Mouse (Mus musculus) liver, embryonic 13.5 days (tissue): ENCODE measurements around the gene Map6. TPM values are rescaled to one million over a fixed set of nuclear protein-coding genes. Genes with fewer than 3 reads are reported as not detected.
"Not testable (repeated sequence)": the region's sequence is repeated elsewhere in the genome, so short reads cannot be mapped to it uniquely, and the experiment has no call there.

Experiments
- ATAC-seq: fragments of 200-750 bp; cut with Nextera tagmentation; 2 replicates; pipeline ENCODE4 v1.8.0; 2017; ENCODE audit warnings: low read depth, mild to moderate bottlenecking, moderate number of reproducible peaks, moderate library complexity
- DNase-seq: peaks from one replicate; pipeline ENCODE4 v3.0.0; 2022
- H3K27ac ChIP-seq: fragments of 300-500 bp; sonication (generic); 2 replicates; pipeline ENCODE4 v1.5.1; 2015; ENCODE audit warnings: moderate library complexity, mild to moderate bottlenecking, inconsistent platforms
- H3K27me3 ChIP-seq: fragments of 300-500 bp; sonication (generic); 2 replicates; pipeline ENCODE4 v1.6.1; 2015; ENCODE audit warnings: mild to moderate bottlenecking, inconsistent platforms
- H3K36me3 ChIP-seq: fragments of 300-500 bp; sonication (generic); 2 replicates; pipeline ENCODE4 v1.6.1; 2015; ENCODE audit warnings: mild to moderate bottlenecking, inconsistent platforms
- H3K4me1 ChIP-seq: fragments of 300-500 bp; sonication (generic); replicated peaks from 2 replicates; pipeline ENCODE4 v1.6.1; 2015; ENCODE audit warnings: inconsistent platforms
- H3K4me2 ChIP-seq: fragments of 300-500 bp; sonication (generic); 2 replicates; pipeline ENCODE4 v1.6.1; 2015; ENCODE audit warnings: inconsistent platforms, mild to moderate bottlenecking, moderate library complexity
- H3K4me3 ChIP-seq: fragments of 300-500 bp; sonication (generic); replicated peaks from 2 replicates; pipeline ENCODE4 v1.5.1; 2015; ENCODE audit warnings: mild to moderate bottlenecking, inconsistent platforms
- H3K9ac ChIP-seq: fragments of 300-500 bp; sonication (generic); 2 replicates; pipeline ENCODE4 v1.6.1; 2015; ENCODE audit warnings: mild to moderate bottlenecking, inconsistent platforms
- H3K9me3 ChIP-seq: fragments of 300-500 bp; sonication (generic); replicated peaks from 2 replicates; pipeline ENCODE4 v1.6.1; 2016; ENCODE audit warnings: inconsistent platforms
- WGBS: fragments of 180-500 bp; shearing (Covaris S2); methylation state at CpG from one replicate; pipeline ENCODE4 v1.1.7; 2015; ENCODE audit not compliant: insufficient replicate concordance; 5-methylcytosine and 5-hydroxymethylcytosine counted together
- polyA plus RNA-seq: library from polyadenylated mRNA; unstranded; fragments of >200 nt; fragmentation: Nextera tagmentation; extraction: Ambion mirVana; gene quantifications from 2 replicates; pipeline ENCODE4 v1.2.1, GENCODE M21; 2015

The Map6 gene
- polyA plus RNA-seq, 1 experiment from 2014 or later, result 0.10 TPM

DNA sequence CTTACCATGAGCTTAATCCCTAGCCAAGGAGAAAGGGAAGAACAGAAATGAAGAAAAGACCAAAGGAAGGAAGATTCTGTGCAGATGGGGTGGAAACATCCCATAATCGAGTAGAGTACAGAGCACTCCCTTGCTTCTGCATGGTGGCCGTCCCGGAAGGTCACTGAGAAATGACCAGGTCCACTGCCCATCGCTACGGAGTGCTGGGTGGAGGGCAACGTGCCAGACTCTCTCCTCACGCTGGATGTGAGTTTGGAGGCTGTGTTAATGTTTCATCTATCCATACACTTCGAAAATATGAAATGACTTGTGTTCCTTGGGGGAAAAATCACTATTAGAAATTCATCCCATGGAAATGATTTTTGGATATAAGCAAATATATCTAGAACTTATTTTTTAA lies 91.1 kb downstream of the Map6 start:
- 69% methylated on average over 8 of the region's 8 CpGs for WGBS
- Histone ChIP-seq H3K4me2 (no peak overlapping the region), H3K9ac (no peak overlapping the region), H3K36me3 (no peaks in the 10 kb centered on the region), H3K27ac (no peak overlapping the region), H3K4me3 (no peak overlapping the region), H3K4me1 (peaks cover 13% of the 10 kb centered on the region), H3K27me3 (peaks cover 13% of the 10 kb centered on the region), H3K9me3 (no peaks in the 10 kb centered on the region)
- no peak for DNase-seq
- no peak for ATAC-seq

DNA sequence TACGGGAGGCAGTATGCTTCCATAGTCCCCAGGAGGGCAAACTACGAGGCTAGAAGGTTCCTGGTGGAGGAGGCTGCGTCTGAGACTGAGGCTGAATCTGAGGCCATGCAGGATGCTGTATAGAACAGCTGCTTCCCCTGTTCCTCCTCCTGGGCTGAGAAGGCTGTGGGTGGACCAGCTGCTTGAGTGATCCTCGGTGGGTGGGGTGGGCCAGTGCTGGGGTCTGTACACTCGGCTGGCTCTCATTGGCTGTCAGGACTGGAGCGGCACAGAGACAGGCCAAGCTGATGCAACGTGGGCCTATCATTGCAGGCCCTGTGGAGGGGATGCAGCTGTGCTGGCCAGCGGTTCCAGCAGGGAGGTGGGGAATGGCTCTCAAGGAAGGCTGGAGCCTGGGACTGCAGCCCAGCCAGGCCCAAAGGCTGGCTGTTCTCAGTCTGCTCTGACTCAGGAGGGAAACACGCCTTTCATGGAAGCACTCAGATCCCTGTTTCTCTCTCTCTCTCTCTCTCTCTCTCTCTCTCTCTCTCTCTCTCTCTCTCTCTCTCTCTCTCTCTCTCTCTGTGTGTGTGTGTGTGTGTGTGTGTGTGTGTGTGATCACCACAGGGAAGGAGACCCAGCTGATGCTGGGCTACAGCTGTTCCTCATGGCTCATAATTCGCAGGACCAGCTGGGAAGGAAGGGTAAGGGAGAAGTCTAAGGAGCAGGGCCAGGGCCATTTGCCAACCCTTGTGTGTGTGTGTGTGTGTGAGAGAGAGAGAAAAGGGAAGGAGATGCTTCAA lies 93.0 kb downstream of the Map6 start:
- Histone ChIP-seq H3K36me3 (no peaks in the 10 kb centered on the region), H3K9me3 (no peaks in the 10 kb centered on the region), H3K9ac (0 out of 2 replicates have a peak overlapping the region, but pooled peaks have one; percentile 1), H3K4me1 (peaks cover 11% of the 10 kb centered on the region; the same call in 1 of the 2 replicates), H3K4me3 (no peak overlapping the region), H3K4me2 (no peak overlapping the region), H3K27ac (no peak overlapping the region; the same call in 1 of the 2 replicates), H3K27me3 (peaks cover 1% of the 10 kb centered on the region; the same call in 1 of the 2 replicates)
- WGBS, result 12% methylated on average over 10 of the region's 10 CpGs
- DNase-seq (no peak), ATAC-seq (peak; percentile 70)

DNA sequence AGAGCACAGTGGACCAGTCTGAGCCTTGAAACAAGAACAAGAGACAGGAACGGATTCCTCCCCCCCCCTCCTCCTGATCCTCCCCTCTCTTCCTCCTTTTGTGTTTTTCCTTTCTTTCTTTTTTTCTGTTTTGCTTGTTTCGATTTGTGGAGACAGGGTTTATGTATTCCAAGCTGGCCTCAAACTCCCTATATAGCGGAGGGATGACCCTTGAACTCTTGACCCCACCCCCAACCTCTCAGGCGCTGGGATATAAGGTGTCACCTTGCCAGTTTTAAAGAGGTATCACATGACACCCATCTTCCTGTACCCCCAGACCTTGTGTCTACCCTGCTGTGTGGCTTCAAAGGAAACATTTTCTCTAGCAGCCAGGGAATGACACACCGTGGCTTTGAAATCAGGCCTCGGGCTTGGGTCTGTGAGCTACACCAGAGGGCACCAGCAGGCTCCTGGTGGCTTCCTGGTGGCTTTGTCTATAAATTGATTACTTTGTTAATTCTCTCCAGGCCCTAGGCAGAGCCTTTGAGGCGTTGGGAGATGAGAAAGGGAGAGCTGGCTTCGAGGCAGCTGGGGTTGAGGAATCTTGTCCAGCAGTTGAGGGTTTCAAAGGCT lies 93.7 kb downstream of the Map6 start:
- no peak overlapping the region for H3K4me2 ChIP-seq
- no peak for DNase-seq

DNA sequence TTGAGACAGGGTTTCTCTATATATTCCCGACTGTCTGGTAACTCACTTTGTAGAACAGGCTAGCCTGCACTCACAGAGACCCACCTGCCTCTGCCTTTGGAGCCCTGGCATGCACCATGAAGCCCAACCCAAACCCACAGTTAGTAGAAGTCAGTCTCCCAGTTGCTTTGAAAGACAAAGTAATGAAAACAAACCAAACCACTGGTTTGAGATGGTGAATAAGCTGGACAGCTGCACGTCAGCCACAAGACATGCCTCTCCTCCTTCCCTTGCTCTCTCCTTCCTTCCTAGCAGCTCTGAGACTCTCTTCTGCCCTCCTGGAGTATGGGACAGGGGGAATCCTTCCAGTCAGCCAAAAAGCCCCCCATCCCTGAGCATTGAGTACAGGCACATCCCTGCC lies 94.9 kb downstream of the Map6 start:
- Histone ChIP-seq H3K27me3 (no peaks in the 10 kb centered on the region; the same call in 1 of the 2 replicates), H3K4me2 (no peak overlapping the region)
- 57% methylated on average over 2 of the region's 2 CpGs for whole genome bisulfite sequencing

More for the DNA sequence above, 93.7 kb downstream of the Map6 start:
- no peak overlapping the region for H3K4me3 ChIP-seq
- H3K9ac ChIP-seq, result no peak overlapping the region
- H3K27me3 ChIP-seq, result no peaks in the 10 kb centered on the region; the same call in 1 of the 2 replicates
- H3K4me1 ChIP-seq, result peaks cover 10% of the 10 kb centered on the region; the same call in 1 of the 2 replicates
- no peak for ATAC-seq
- no peaks in the 10 kb centered on the region for H3K9me3 ChIP-seq
- no peaks in the 10 kb centered on the region for H3K36me3 ChIP-seq
- 40% methylated on average over 8 of the region's 8 CpGs for WGBS
- H3K27ac ChIP-seq, result no peak overlapping the region; the same call in none of the 2 replicates

DNA sequence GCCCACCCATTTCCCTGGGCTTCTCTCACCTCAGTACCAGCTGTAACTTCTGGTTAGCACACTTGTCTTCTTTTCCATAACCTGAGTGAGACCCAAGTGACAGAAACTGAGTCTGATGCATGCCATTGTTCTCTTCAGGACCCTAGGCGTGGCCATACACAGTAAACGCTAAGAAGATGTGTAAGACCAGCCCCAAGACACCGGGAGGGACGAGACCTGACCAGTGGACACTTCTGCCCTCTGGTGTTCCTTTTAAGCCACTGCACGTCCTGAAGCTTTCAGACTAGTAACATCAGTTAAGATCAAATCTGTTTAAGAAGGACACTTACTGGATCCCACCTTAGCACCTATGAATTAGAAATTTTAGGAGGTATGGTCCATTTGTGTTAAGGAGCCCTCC lies 97.8 kb downstream of the Map6 start:
- H3K4me2 ChIP-seq, result no peak overlapping the region

More for the DNA sequence above, 94.9 kb downstream of the Map6 start:
- H3K4me3 ChIP-seq, result no peak overlapping the region
- no peaks in the 10 kb centered on the region for H3K9me3 ChIP-seq
- H3K9ac ChIP-seq, result no peak overlapping the region
- DNase-seq, result no peak
- no peak overlapping the region for H3K27ac ChIP-seq
- no peak for ATAC-seq
- H3K4me1 ChIP-seq, result peaks cover 4% of the 10 kb centered on the region; the same call in 1 of the 2 replicates
- H3K36me3 ChIP-seq, result no peaks in the 10 kb centered on the region

DNA sequence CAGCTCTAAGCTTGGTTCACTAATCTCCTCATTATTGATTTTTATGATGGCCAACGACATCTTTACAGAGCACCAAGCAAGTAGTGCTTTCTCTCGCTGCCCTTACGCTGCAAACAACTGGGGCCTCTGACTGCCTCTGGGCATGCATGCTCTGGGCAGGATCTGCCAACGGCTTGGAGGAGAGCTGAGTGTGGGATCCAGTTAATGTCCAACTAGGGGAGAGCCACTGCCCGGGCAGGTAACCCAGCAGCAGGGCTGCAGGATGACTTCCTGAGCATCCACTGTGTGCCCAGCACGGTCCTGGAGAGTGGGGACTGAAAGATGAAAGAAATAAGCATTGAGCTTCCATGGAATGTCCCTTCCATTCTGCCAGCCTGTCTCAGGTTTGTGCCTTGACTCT lies 99.5 kb downstream of the Map6 start:
- Histone ChIP-seq H3K9ac (no peak overlapping the region), H3K27ac (no peak overlapping the region), H3K4me2 (no peak overlapping the region), H3K36me3 (no peaks in the 10 kb centered on the region), H3K4me3 (no peak overlapping the region), H3K27me3 (peaks cover 7% of the 10 kb centered on the region), H3K4me1 (no peaks in the 10 kb centered on the region), H3K9me3 (no peaks in the 10 kb centered on the region)
- no peak for DNase-seq
- 52% methylated on average over 6 of the region's 6 CpGs for WGBS
- ATAC-seq, result no peak

More for the DNA sequence above, 97.8 kb downstream of the Map6 start:
- H3K9ac ChIP-seq, result no peak overlapping the region
- 2% methylated on average over 5 of the region's 5 CpGs for WGBS
- no peak overlapping the region for H3K4me3 ChIP-seq
- no peaks in the 10 kb centered on the region for H3K4me1 ChIP-seq
- H3K36me3 ChIP-seq, result no peaks in the 10 kb centered on the region
- no peaks in the 10 kb centered on the region for H3K9me3 ChIP-seq
- ATAC-seq (no peak), DNase-seq (no peak)
- H3K27ac ChIP-seq, result no peak overlapping the region
- H3K27me3 ChIP-seq, result no peaks in the 10 kb centered on the region; the same call in 1 of the 2 replicates

DNA sequence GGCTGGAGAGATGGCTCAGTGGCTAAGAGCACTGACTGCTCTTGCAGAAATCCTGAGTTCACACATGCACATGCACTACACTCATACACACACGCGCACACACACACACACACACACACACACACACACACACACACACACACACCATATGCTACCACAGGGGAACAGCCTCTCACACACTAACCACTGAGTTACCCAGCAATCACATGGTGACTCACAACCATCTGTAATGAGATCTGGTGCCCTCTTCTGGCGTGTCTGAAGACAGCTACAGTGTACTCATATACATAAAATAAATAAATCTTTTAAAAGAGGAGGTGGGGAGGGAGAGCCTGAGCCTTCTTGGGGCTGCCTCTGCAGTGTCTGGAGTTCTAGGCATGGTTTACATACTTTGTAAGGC lies 107.1 kb downstream of the Map6 start:
- H3K4me3 ChIP-seq, H3K9me3 ChIP-seq, H3K9ac ChIP-seq, H3K4me1 ChIP-seq, H3K36me3 ChIP-seq, H3K4me2 ChIP-seq, H3K27ac ChIP-seq, ATAC-seq, DNase-seq: not testable (repeated sequence)
- H3K27me3 ChIP-seq, result peaks cover 23% of the 10 kb centered on the region
- 60% methylated on average over 3 of the region's 3 CpGs for WGBS

DNA sequence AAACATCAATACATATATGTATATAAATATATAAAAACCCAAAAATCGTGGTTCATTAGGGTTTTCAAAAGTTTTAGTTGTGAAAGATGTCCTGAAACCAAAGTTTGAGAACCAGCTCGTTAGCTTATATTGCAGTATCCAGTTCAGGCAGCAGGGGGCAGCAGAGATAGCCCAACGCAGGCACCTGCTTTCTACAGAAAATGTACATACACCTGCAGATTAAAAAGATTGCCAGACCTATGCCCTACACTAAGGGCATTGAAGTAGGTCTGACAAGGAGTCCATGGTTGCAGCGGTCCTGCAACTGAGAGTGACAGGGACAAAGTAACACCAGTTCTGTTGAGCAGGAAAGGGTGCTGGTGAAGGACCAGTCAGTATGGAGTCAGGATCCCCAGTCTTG lies 108.2 kb downstream of the Map6 start:
- H3K27ac ChIP-seq, result no peak overlapping the region
- H3K36me3 ChIP-seq, result no peaks in the 10 kb centered on the region
- DNase-seq (peak; percentile 50), ATAC-seq (no peak)
- no peaks in the 10 kb centered on the region for H3K9me3 ChIP-seq
- 5% methylated on average over 4 of the region's 4 CpGs for WGBS
- H3K4me1 ChIP-seq, result 0 out of 2 replicates have a peak, but pooled peaks cover under 1% of the 10 kb centered on the region
- H3K4me2 ChIP-seq, result no peak overlapping the region
- H3K4me3 ChIP-seq, result no peak overlapping the region
- peaks cover 34% of the 10 kb centered on the region for H3K27me3 ChIP-seq
- H3K9ac ChIP-seq, result no peak overlapping the region

DNA sequence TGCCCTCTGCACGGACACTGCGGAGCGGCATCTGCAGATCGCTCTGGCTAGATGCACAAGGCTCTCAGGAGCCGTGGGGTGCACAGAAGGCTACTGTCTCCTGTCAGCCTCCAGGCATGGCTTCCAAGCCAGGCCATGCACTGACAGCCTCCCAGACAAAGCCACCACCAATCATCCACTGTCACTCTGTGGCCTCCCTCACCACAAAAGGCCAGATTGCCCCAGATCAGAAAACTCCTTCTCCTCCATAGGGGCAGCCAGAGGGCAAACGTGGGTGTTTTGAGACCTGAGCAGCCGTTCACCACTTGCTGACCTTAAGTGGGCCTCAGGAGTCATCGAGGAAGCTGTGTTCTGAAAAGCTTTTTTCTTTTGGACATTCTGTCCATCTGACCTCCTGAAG lies 111.6 kb downstream of the Map6 start:
- Histone ChIP-seq H3K4me1 (peaks cover 19% of the 10 kb centered on the region), H3K9ac (no peak overlapping the region), H3K4me2 (no peak overlapping the region), H3K4me3 (no peak overlapping the region), H3K27me3 (peaks cover 54% of the 10 kb centered on the region), H3K36me3 (no peaks in the 10 kb centered on the region), H3K27ac (no peak overlapping the region), H3K9me3 (no peaks in the 10 kb centered on the region)
- ATAC-seq (no peak), DNase-seq (no peak)
- 62% methylated on average over 8 of the region's 8 CpGs for WGBS

DNA sequence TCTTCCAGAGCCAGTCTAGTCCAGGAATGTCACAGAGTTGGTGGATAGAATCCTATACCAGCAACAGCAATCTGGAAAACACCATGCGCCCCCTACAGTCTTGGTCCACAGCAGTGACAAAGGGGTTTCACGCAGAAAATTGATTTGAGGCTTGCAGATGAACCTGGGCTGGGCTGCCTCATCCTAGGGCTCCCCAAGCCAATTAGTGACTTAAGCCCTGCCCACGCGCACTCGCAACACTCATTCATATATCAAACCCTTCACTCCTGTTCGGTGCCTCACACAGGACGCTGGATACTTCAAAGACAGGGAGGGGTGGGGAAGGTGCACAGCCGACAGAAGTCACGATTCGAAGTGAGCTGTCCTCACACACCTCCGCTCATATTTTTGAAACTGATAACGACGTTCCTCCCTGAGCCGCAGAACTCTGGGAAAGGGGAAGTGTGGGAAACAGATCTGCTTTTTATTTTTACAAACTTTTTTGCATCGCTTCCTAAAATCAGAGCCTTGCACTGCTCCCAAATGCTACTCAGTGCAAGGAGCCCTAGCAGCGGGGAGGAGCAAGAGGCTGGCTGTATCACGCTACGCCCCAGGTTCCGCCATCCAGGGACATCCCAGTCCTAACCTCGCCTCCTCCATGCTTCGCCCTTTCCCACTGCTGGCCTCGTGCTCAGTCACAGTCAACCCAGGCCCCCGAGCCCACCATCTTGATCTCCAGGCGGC lies 113.4 kb downstream of the Map6 start:
- Histone ChIP-seq H3K27ac (no peak overlapping the region), H3K4me2 (peak overlapping the region; percentile 83), H3K36me3 (no peaks in the 10 kb centered on the region), H3K4me3 (peak overlapping the region; percentile 58), H3K27me3 (peaks cover 56% of the 10 kb centered on the region), H3K9ac (peak overlapping the region; percentile 45), H3K9me3 (no peaks in the 10 kb centered on the region), H3K4me1 (peaks cover 19% of the 10 kb centered on the region)
- DNase-seq (no peak), ATAC-seq (peak; percentile 63)
- WGBS, result 1% methylated on average over 24 of the region's 24 CpGs
